Mouse (Mus musculus): ENCODE data around the gene Hectd4. TPM values are rescaled to one million over a fixed set of nuclear protein-coding genes. Genes with fewer than 3 reads are reported as not detected.

The Hectd4 gene
- total and polyA plus RNA-seq, 3 experiments: 2.1 to 7.8 (median 6.0) TPM

- peaks cover 3% of the 10 kb centered on the region for H3K9me3 ChIP-seq (replicated peaks; ENCODE audit: low read length)
- peaks cover 34 to 71% of the 10 kb centered on the region in 2 experiments for H3K36me3 ChIP-seq (replicated peaks in 1 of 2; ENCODE audit: control insufficient read depth in 1 of 2, insufficient read depth in 1 of 2, low read length in 1 of 2)
- H3K27ac ChIP-seq (ENCODE audit: insufficient read depth, low read depth): no peak overlapping the region
- no peak overlapping the region for H3K4me2 ChIP-seq (ENCODE audit: insufficient read depth, low read depth, poor library complexity, severe bottlenecking)
- H3K9ac ChIP-seq (ENCODE audit: insufficient read depth, low read depth): no peak overlapping the region
- dilution Hi-C loops (cut with MboI; ENCODE audit: extremely low pct_ligation_motif_present, extremely low pct_unique_long_range_greater_than_20kb, low sequenced_read_pairs) (no loop called here), in situ Hi-C loops (cut with MboI; ENCODE audit: low pct_ligation_motif_present, low pct_unique_long_range_greater_than_20kb, low sequenced_read_pairs) (no loop called here)
- no peak for DNase-seq (ENCODE audit: extremely low read depth)
- H3K4me3 ChIP-seq (replicated peaks in 1 of 3; ENCODE audit: low read depth in 2 of 3, low read length in 2 of 3, poor library complexity in 1 of 3): no peak overlapping the region
- no peak for TF ChIP-seq NRF1 (IDR thresholded peaks at IDR 0.05; ENCODE audit: low read depth, low read length)
- no peak for TF ChIP-seq NELFE (IDR thresholded peaks at IDR 0.05; ENCODE audit: low read depth, low read length)
- H3K27me3 ChIP-seq (replicated peaks): no peaks in the 10 kb centered on the region
- H3K4me1 ChIP-seq (ENCODE audit: control insufficient read depth in 1 of 2, insufficient read depth in 2 of 2): peaks cover 0 to 5% of the 10 kb centered on the region in 2 experiments; a peak in 1 of 4 replicates
- no peaks in the 10 kb centered on the region for H3K79me2 ChIP-seq (replicated peaks; ENCODE audit: control insufficient read depth, extremely low read depth, insufficient read depth, poor library complexity, severe bottlenecking)
Observed at GRCm38 (mm10) chr5:121284816-121285215, 64.8 kb downstream of the Hectd4 start.

- Histone ChIP-seq H3K27ac (ENCODE audit: insufficient read depth, low read depth) (no peak overlapping the region), H3K27me3 (replicated peaks) (no peaks in the 10 kb centered on the region), H3K9ac (ENCODE audit: insufficient read depth, low read depth) (no peak overlapping the region), H3K9me3 (replicated peaks; ENCODE audit: low read length) (peaks cover 3% of the 10 kb centered on the region), H3K4me3 (replicated peaks in 1 of 3; ENCODE audit: low read depth in 2 of 3, low read length in 2 of 3, poor library complexity in 1 of 3) (no peak overlapping the region), H3K4me2 (ENCODE audit: insufficient read depth, low read depth, poor library complexity, severe bottlenecking) (no peak overlapping the region), H3K79me2 (replicated peaks; ENCODE audit: control insufficient read depth, extremely low read depth, insufficient read depth, poor library complexity, severe bottlenecking) (no peaks in the 10 kb centered on the region), H3K4me1 (ENCODE audit: control insufficient read depth in 1 of 2, insufficient read depth in 2 of 2) (peaks cover 0 to 8% of the 10 kb centered on the region in 2 experiments; a peak in 1 of 4 replicates), H3K36me3 (replicated peaks in 1 of 2; ENCODE audit: control insufficient read depth in 1 of 2, insufficient read depth in 1 of 2, low read length in 1 of 2) (peaks cover 37 to 72% of the 10 kb centered on the region in 2 experiments)
- DNase-seq (ENCODE audit: extremely low read depth): no peak
- in situ Hi-C loops (cut with MboI; ENCODE audit: low pct_ligation_motif_present, low pct_unique_long_range_greater_than_20kb, low sequenced_read_pairs) (no loop called here), dilution Hi-C loops (cut with MboI; ENCODE audit: extremely low pct_ligation_motif_present, extremely low pct_unique_long_range_greater_than_20kb, low sequenced_read_pairs) (no loop called here)
- TF ChIP-seq E2F4 (IDR thresholded peaks at IDR 0.05; ENCODE audit: insufficient replicate concordance, low read depth, low read length): no peak
- TF ChIP-seq CHD1 (IDR thresholded peaks at IDR 0.05; ENCODE audit: low read depth, low read length): no peak
- TF ChIP-seq MXI1 (IDR thresholded peaks at IDR 0.05; ENCODE audit: low read depth, low read length): no peak
- no peak for TF ChIP-seq EP300 (IDR thresholded peaks at IDR 0.05; ENCODE audit: low read length)
- TF ChIP-seq CHD2 (IDR thresholded peaks at IDR 0.05; ENCODE audit: low read length): no peak
- TF ChIP-seq MAX (IDR thresholded peaks at IDR 0.05; ENCODE audit: low read length): no peak
- TF ChIP-seq KAT2A (IDR thresholded peaks at IDR 0.05; ENCODE audit: insufficient replicate concordance, low read length): no peak
- TF ChIP-seq MAFK (IDR thresholded peaks at IDR 0.05; ENCODE audit: insufficient replicate concordance, low read length): no peak
- no peak for TF ChIP-seq ETS1 (conservative IDR thresholded peaks at IDR 0.05; ENCODE audit: low read depth, low read length)
- TF ChIP-seq UBTF (IDR thresholded peaks at IDR 0.05; ENCODE audit: low read depth, low read length): no peak
Observed at GRCm38 (mm10) chr5:121287213-121287612, 67.2 kb downstream of the Hectd4 start.

GRCm38 (mm10) chr5:121290289-121290688 is 70.3 kb downstream of the Hectd4 start:
- Histone ChIP-seq H3K4me1 (ENCODE audit: control insufficient read depth in 1 of 2, insufficient read depth in 2 of 2) (peaks cover 0 to 5% of the 10 kb centered on the region in 2 experiments; a peak in 1 of 4 replicates), H3K9me3 (replicated peaks; ENCODE audit: low read length) (no peaks in the 10 kb centered on the region), H3K79me2 (replicated peaks; ENCODE audit: control insufficient read depth, extremely low read depth, insufficient read depth, poor library complexity, severe bottlenecking) (no peaks in the 10 kb centered on the region), H3K36me3 (replicated peaks in 1 of 2; ENCODE audit: control insufficient read depth in 1 of 2, insufficient read depth in 1 of 2, low read length in 1 of 2) (peaks cover 46 to 80% of the 10 kb centered on the region in 2 experiments), H3K27me3 (replicated peaks) (no peaks in the 10 kb centered on the region), H3K9ac (ENCODE audit: insufficient read depth, low read depth) (no peak overlapping the region), H3K4me3 (replicated peaks in 1 of 3; ENCODE audit: low read depth in 2 of 3, low read length in 2 of 3, poor library complexity in 1 of 3) (no peak overlapping the region), H3K27ac (ENCODE audit: insufficient read depth, low read depth) (no peak overlapping the region), H3K4me2 (ENCODE audit: insufficient read depth, low read depth, poor library complexity, severe bottlenecking) (no peak overlapping the region)
- TF ChIP-seq NRF1 (IDR thresholded peaks at IDR 0.05; ENCODE audit: low read depth, low read length) (no peak), ETS1 (conservative IDR thresholded peaks at IDR 0.05; ENCODE audit: low read depth, low read length) (no peak), ELF1 (IDR thresholded peaks at IDR 0.05; ENCODE audit: low read depth, low read length) (no peak), BHLHE40 (IDR thresholded peaks at IDR 0.05; ENCODE audit: low read depth, low read length) (no peak), IRF4 (IDR thresholded peaks at IDR 0.05; ENCODE audit: low read depth, low read length) (no peak), MXI1 (IDR thresholded peaks at IDR 0.05; ENCODE audit: low read depth, low read length) (no peak), PAX5 (IDR thresholded peaks at IDR 0.05; ENCODE audit: low read length) (no peak), POLR2A (IDR thresholded peaks at IDR 0.05; ENCODE audit: low read depth, low read length) (no peak), MAX (IDR thresholded peaks at IDR 0.05; ENCODE audit: low read length) (no peak)
- in situ Hi-C loops (cut with MboI; ENCODE audit: low pct_ligation_motif_present, low pct_unique_long_range_greater_than_20kb, low sequenced_read_pairs): no loop called here
- DNase-seq (ENCODE audit: extremely low read depth): no peak
- dilution Hi-C loops (cut with MboI; ENCODE audit: extremely low pct_ligation_motif_present, extremely low pct_unique_long_range_greater_than_20kb, low sequenced_read_pairs): no loop called here
